Mouse (Mus musculus): ENCODE measurements at regions not wholly inside any gene's neighbourhood (a gene's known extent, or its start where the extent isn't known, plus 50 kb on each side); places are given as distances from the start of the nearest gene placed in this dataset.

- H3K36me3 ChIP-seq (ENCODE audit: control insufficient read depth, insufficient read depth, low read length), result no peaks in the 10 kb centered on the region
- H3K9ac ChIP-seq (ENCODE audit: low read depth, low read length), result no peak overlapping the region
- WGBS, result 73% methylated on average over 2 of the region's 2 CpGs
- no peak overlapping the region for H3K4me3 ChIP-seq (ENCODE audit: low read depth, low read length)
- no peaks in the 10 kb centered on the region for H3K9me3 ChIP-seq (replicated peaks; ENCODE audit: control insufficient read depth, low read length, poor library complexity, severe bottlenecking)
- no peaks in the 10 kb centered on the region for H3K27me3 ChIP-seq (ENCODE audit: control insufficient read depth, insufficient read depth, low read depth, low read length)
- no peak for ATAC-seq
- peaks cover 4% of the 10 kb centered on the region; the same call in 1 of the 2 replicates for H3K4me1 ChIP-seq (ENCODE audit: control insufficient read depth, insufficient read depth, low read length)
- no peak overlapping the region for H3K4me2 ChIP-seq (ENCODE audit: low read length)
- H3K27ac ChIP-seq (ENCODE audit: low read length), result no peak overlapping the region
These were observed 82.6 kb upstream of the Gm11146 start for GRCm38 (mm10) chr16:77684521-77684920.

- H3K4me1 ChIP-seq (ENCODE audit: control insufficient read depth, insufficient read depth, low read length), result peaks cover 5% of the 10 kb centered on the region
- no peak overlapping the region for H3K27ac ChIP-seq (ENCODE audit: low read length)
- ATAC-seq, result no peak
- no peak overlapping the region for H3K9ac ChIP-seq (ENCODE audit: low read depth, low read length)
- H3K27me3 ChIP-seq (ENCODE audit: control insufficient read depth, insufficient read depth, low read depth, low read length), result no peaks in the 10 kb centered on the region
- no peaks in the 10 kb centered on the region for H3K9me3 ChIP-seq (replicated peaks; ENCODE audit: control insufficient read depth, low read length, poor library complexity, severe bottlenecking)
- H3K4me3 ChIP-seq (ENCODE audit: low read depth, low read length), result no peak overlapping the region
- H3K36me3 ChIP-seq (ENCODE audit: control insufficient read depth, insufficient read depth, low read length), result no peaks in the 10 kb centered on the region
- H3K4me2 ChIP-seq (ENCODE audit: low read length), result no peak overlapping the region
- 72% methylated on average over 2 of the region's 2 CpGs for WGBS
These were observed 77.3 kb upstream of the Gm11146 start for GRCm38 (mm10) chr16:77679234-77679633.

GRCm38 (mm10) chr16:77676805-77677204 is 74.9 kb upstream of the Gm11146 start:
- H3K9me3 ChIP-seq (replicated peaks; ENCODE audit: control insufficient read depth, low read length, poor library complexity, severe bottlenecking), result no peaks in the 10 kb centered on the region
- H3K27ac ChIP-seq (ENCODE audit: low read length), result no peak overlapping the region
- H3K4me3 ChIP-seq (ENCODE audit: low read depth, low read length), result no peak overlapping the region
- no peak for ATAC-seq
- no peak overlapping the region for H3K4me2 ChIP-seq (ENCODE audit: low read length)
- 63% methylated on average over 2 of the region's 2 CpGs for WGBS
- no peaks in the 10 kb centered on the region for H3K36me3 ChIP-seq (ENCODE audit: control insufficient read depth, insufficient read depth, low read length)
- no peak overlapping the region for H3K9ac ChIP-seq (ENCODE audit: low read depth, low read length)
- H3K4me1 ChIP-seq (ENCODE audit: control insufficient read depth, insufficient read depth, low read length), result peaks cover 5% of the 10 kb centered on the region
- H3K27me3 ChIP-seq (ENCODE audit: control insufficient read depth, insufficient read depth, low read depth, low read length), result no peaks in the 10 kb centered on the region

GRCm38 (mm10) chr16:77675885-77676597 is 74.1 kb upstream of the Gm11146 start:
- H3K27me3 ChIP-seq (ENCODE audit: control insufficient read depth, insufficient read depth, low read depth, low read length), result no peaks in the 10 kb centered on the region
- H3K4me3 ChIP-seq (ENCODE audit: low read depth, low read length), result no peak overlapping the region
- 0 out of 2 replicates have a peak, but pooled peaks have one; percentile 42 for ATAC-seq
- no peaks in the 10 kb centered on the region for H3K9me3 ChIP-seq (replicated peaks; ENCODE audit: control insufficient read depth, low read length, poor library complexity, severe bottlenecking)
- peaks cover 5% of the 10 kb centered on the region for H3K4me1 ChIP-seq (ENCODE audit: control insufficient read depth, insufficient read depth, low read length)
- H3K27ac ChIP-seq (ENCODE audit: low read length), result peak overlapping the region; percentile 73; the same call in 1 of the 2 replicates
- 22% methylated on average over 6 of the region's 6 CpGs for WGBS
- no peaks in the 10 kb centered on the region for H3K36me3 ChIP-seq (ENCODE audit: control insufficient read depth, insufficient read depth, low read length)
- no peak overlapping the region for H3K9ac ChIP-seq (ENCODE audit: low read depth, low read length)
- no peak overlapping the region; the same call in 1 of the 2 replicates for H3K4me2 ChIP-seq (ENCODE audit: low read length)

GRCm38 (mm10) chr16:77671253-77671652 is 69.4 kb upstream of the Gm11146 start:
- 94% methylated on average over 2 of the region's 2 CpGs for WGBS
- H3K4me3 ChIP-seq (ENCODE audit: low read depth, low read length), result no peak overlapping the region
- H3K27ac ChIP-seq (ENCODE audit: low read length), result no peak overlapping the region
- H3K9me3 ChIP-seq (replicated peaks; ENCODE audit: control insufficient read depth, low read length, poor library complexity, severe bottlenecking), result no peaks in the 10 kb centered on the region
- no peak overlapping the region for H3K9ac ChIP-seq (ENCODE audit: low read depth, low read length)
- H3K36me3 ChIP-seq (ENCODE audit: control insufficient read depth, insufficient read depth, low read length), result peaks cover 3% of the 10 kb centered on the region; the same call in 1 of the 2 replicates
- H3K4me1 ChIP-seq (ENCODE audit: control insufficient read depth, insufficient read depth, low read length), result peaks cover 5% of the 10 kb centered on the region
- ATAC-seq, result no peak
- no peak overlapping the region for H3K4me2 ChIP-seq (ENCODE audit: low read length)
- H3K27me3 ChIP-seq (ENCODE audit: control insufficient read depth, insufficient read depth, low read depth, low read length), result no peaks in the 10 kb centered on the region

GRCm38 (mm10) chr16:77665781-77666180 is 63.9 kb upstream of the Gm11146 start:
- Histone ChIP-seq H3K27ac (ENCODE audit: low read length) (no peak overlapping the region), H3K4me2 (ENCODE audit: low read length) (no peak overlapping the region), H3K27me3 (ENCODE audit: control insufficient read depth, insufficient read depth, low read depth, low read length) (no peaks in the 10 kb centered on the region), H3K36me3 (ENCODE audit: control insufficient read depth, insufficient read depth, low read length) (peaks cover 3% of the 10 kb centered on the region; the same call in 1 of the 2 replicates), H3K4me3 (ENCODE audit: low read depth, low read length) (no peak overlapping the region), H3K9me3 (replicated peaks; ENCODE audit: control insufficient read depth, low read length, poor library complexity, severe bottlenecking) (no peaks in the 10 kb centered on the region), H3K9ac (ENCODE audit: low read depth, low read length) (no peak overlapping the region), H3K4me1 (ENCODE audit: control insufficient read depth, insufficient read depth, low read length) (peaks cover 29% of the 10 kb centered on the region)
- no peak for ATAC-seq
- 76% methylated on average over 4 of the region's 4 CpGs for WGBS

- H3K4me1 ChIP-seq (ENCODE audit: control insufficient read depth, insufficient read depth, low read length), result peaks cover 32% of the 10 kb centered on the region
- H3K27me3 ChIP-seq (ENCODE audit: control insufficient read depth, insufficient read depth, low read depth, low read length), result no peaks in the 10 kb centered on the region
- 4% methylated on average over 4 of the region's 4 CpGs for WGBS
- H3K9me3 ChIP-seq (replicated peaks; ENCODE audit: control insufficient read depth, low read length, poor library complexity, severe bottlenecking), result no peaks in the 10 kb centered on the region
- H3K4me3 ChIP-seq (ENCODE audit: low read depth, low read length), result no peak overlapping the region
- H3K9ac ChIP-seq (ENCODE audit: low read depth, low read length), result peak overlapping the region; percentile 4; the same call in 1 of the 2 replicates
- ATAC-seq, result peak; percentile 95
- H3K27ac ChIP-seq (ENCODE audit: low read length), result peak overlapping the region; percentile 89
- H3K4me2 ChIP-seq (ENCODE audit: low read length), result peak overlapping the region; percentile 43
- no peaks in the 10 kb centered on the region for H3K36me3 ChIP-seq (ENCODE audit: control insufficient read depth, insufficient read depth, low read length)
These were observed 60.2 kb upstream of the Gm11146 start for GRCm38 (mm10) chr16:77662107-77662518.

GRCm38 (mm10) chr16:77653306-77653705 is 51.4 kb upstream of the Gm11146 start:
- Histone ChIP-seq H3K9ac (ENCODE audit: low read depth, low read length) (no peak overlapping the region), H3K4me3 (ENCODE audit: low read depth, low read length) (no peak overlapping the region), H3K27me3 (ENCODE audit: control insufficient read depth, insufficient read depth, low read depth, low read length) (no peaks in the 10 kb centered on the region), H3K9me3 (replicated peaks; ENCODE audit: control insufficient read depth, low read length, poor library complexity, severe bottlenecking) (no peaks in the 10 kb centered on the region), H3K4me1 (ENCODE audit: control insufficient read depth, insufficient read depth, low read length) (peaks cover 12% of the 10 kb centered on the region), H3K4me2 (ENCODE audit: low read length) (no peak overlapping the region), H3K36me3 (ENCODE audit: control insufficient read depth, insufficient read depth, low read length) (no peaks in the 10 kb centered on the region), H3K27ac (ENCODE audit: low read length) (peak overlapping the region; percentile 48)
- ATAC-seq, result 0 out of 2 replicates have a peak, but pooled peaks have one; percentile 52
- 56% methylated on average over 3 of the region's 3 CpGs for WGBS
